Mouse (Mus musculus) ES-Bruce4 (cell line): ENCODE data around the gene Frmd4a.

Experiments used
- CTCF ChIP-seq: IDR thresholded peaks from one replicate; pipeline ENCODE4 v1.8.1; 2011; ENCODE audit warnings: low read depth, low read length
- EP300 ChIP-seq: IDR thresholded peaks from 2 replicates; pipeline ENCODE4 v1.6.1; 2011; ENCODE audit warnings: low read depth, low read length; ENCODE audit not compliant: insufficient read depth

GRCm38 (mm10) chr2:4438739-4439138, 421.2 kb downstream of the Frmd4a start:
- no peak for TF ChIP-seq CTCF
- no peak for TF ChIP-seq EP300
